Mouse (Mus musculus): ENCODE results near the gene D1Ertd622e. TPM values are rescaled to one million over a fixed set of nuclear protein-coding genes. Genes with fewer than 3 reads are reported as not detected.

Gene D1Ertd622e
- 53.4 and 63.0 TPM in 2 replicates for polyA plus RNA-seq (2015; fragmentation: Nextera tagmentation; extraction: Ambion mirVana)

GRCm38 (mm10) chr1:97661406-97662241 lies at the start of gene D1Ertd622e:
Gene D1Ertd622e, minus strand, starts transcription at chr1:97662074.
- Histone ChIP-seq H3K4me3 (replicated peaks) (peak within 1 kb of the TSS; percentile 91), H3K4me2 (peak within 1 kb of the TSS; percentile 71), H3K9ac (replicated peaks) (peak within 1 kb of the TSS; percentile 96), H3K36me3 (no peaks in the 10 kb centered on the region), H3K4me1 (peaks cover 36% of the 10 kb centered on the region), H3K27ac (replicated peaks) (peak within 1 kb of the TSS; percentile 99), H3K9me3 (replicated peaks) (no peaks in the 10 kb centered on the region), H3K27me3 (replicated peaks) (no peaks in the 10 kb centered on the region)
- ATAC-seq (ENCODE audit: low FRiP score): peak; percentile 94
- WGBS: under 1% methylated on average over 89 of the region's 106 CpGs

- peaks cover 49% of the 10 kb centered on the region for H3K36me3 ChIP-seq
- H3K4me3 ChIP-seq (replicated peaks): no peak overlapping the region
- H3K27ac ChIP-seq (replicated peaks): no peak overlapping the region
- H3K4me2 ChIP-seq: no peak overlapping the region
- WGBS: 81% methylated on average over 3 of the region's 3 CpGs
- H3K9me3 ChIP-seq (replicated peaks): no peaks in the 10 kb centered on the region
- H3K4me1 ChIP-seq: no peaks in the 10 kb centered on the region
- no peak for ATAC-seq (ENCODE audit: low FRiP score)
- no peak overlapping the region for H3K9ac ChIP-seq (replicated peaks)
- H3K27me3 ChIP-seq (replicated peaks): no peaks in the 10 kb centered on the region
Observed at GRCm38 (mm10) chr1:97710520-97710919, 48.6 kb upstream of the D1Ertd622e start.

DNA sequence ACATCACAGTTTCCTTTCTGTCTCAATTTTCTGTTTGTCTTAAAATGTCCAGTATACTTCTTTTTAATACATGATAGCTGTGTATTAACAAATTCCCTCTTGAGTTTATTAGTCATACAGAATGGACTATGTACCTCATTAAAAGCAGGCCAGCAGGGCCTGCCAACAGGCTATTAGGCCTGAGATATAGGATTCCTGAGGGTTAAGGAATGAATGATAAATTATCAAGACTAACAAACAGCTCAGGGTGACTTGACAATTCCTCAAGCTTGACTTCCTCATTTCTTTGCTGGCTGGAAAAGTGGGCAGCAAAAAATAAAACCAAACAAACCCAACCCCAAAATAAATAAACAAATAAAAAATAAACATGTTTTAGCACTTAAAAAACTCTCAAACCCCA lies 43.5 kb upstream of the D1Ertd622e start:
- H3K9ac ChIP-seq (replicated peaks): no peak overlapping the region
- H3K36me3 ChIP-seq: peaks cover 28% of the 10 kb centered on the region
- no peaks in the 10 kb centered on the region for H3K4me1 ChIP-seq
- no peak overlapping the region for H3K4me2 ChIP-seq
- H3K27ac ChIP-seq (replicated peaks): no peak overlapping the region
- H3K9me3 ChIP-seq (replicated peaks): no peaks in the 10 kb centered on the region
- no peak for ATAC-seq (ENCODE audit: low FRiP score)
- no peak overlapping the region for H3K4me3 ChIP-seq (replicated peaks)
- no peaks in the 10 kb centered on the region for H3K27me3 ChIP-seq (replicated peaks)

DNA sequence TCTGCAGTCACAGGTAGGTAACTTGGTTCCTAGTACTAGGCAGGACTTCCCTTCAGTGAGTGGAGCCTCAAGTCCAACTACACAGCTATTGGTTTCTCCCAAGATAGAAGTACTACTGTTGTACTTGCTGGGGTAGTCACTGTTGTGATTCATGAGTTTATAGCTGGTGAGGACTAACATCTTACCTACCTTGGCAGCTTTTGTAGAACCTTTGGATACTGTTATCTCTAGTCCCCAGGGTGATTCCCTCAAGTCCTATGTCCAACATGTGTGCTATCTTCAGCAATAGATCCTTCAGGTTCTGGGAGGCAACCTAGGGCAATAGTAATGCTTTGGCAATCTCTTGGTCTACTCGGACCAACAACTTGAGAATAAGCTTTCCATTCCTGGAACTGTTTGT lies 42.8 kb upstream of the D1Ertd622e start:
- H3K4me3 ChIP-seq (replicated peaks): no peak overlapping the region
- 93% methylated on average over 1 of the region's 1 CpGs for WGBS
- no peak overlapping the region for H3K4me2 ChIP-seq
- no peak overlapping the region for H3K27ac ChIP-seq (replicated peaks)
- no peak for ATAC-seq (ENCODE audit: low FRiP score)
- H3K9me3 ChIP-seq (replicated peaks): no peaks in the 10 kb centered on the region
- H3K36me3 ChIP-seq: peaks cover 23% of the 10 kb centered on the region
- H3K27me3 ChIP-seq (replicated peaks): no peaks in the 10 kb centered on the region
- H3K4me1 ChIP-seq: no peaks in the 10 kb centered on the region
- no peak overlapping the region for H3K9ac ChIP-seq (replicated peaks)

DNA sequence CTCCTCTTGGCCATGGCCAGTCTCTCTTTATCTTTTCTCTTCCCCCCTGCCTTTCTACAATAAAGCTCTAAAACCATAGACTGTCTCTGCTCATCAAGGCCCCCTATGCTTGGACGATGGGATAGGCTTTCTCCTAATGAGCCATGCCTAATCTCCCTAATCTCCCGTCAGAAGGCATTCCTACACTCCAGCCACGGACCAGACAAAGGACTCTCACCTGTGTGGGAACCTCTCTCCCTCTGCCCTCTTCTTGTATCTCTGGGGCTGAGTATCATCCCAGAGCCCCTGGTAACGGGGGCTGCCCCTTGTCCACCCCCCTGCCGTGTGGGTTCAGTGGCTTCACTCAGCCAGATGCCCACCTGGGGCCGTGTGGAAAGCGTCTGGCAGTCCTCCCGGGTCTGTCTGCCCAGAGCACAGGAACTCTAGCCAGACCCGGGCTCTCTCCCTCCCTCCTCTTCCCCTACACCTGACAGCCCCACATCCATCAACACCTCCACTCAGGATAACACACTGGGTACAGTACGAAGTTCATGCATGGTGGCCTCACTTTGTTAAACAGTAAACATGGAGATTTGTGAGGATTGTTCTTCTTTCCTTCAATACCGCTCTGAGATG lies 37.2 kb upstream of the D1Ertd622e start:
- H3K27me3 ChIP-seq (replicated peaks): no peaks in the 10 kb centered on the region
- no peak overlapping the region for H3K4me3 ChIP-seq (replicated peaks)
- peak; percentile 39; the same call in 1 of the 2 replicates for ATAC-seq (ENCODE audit: low FRiP score)
- H3K27ac ChIP-seq (replicated peaks): no peak overlapping the region
- H3K4me2 ChIP-seq: no peak overlapping the region
- H3K36me3 ChIP-seq: no peaks in the 10 kb centered on the region
- no peak overlapping the region for H3K9ac ChIP-seq (replicated peaks)
- 21% methylated on average over 11 of the region's 11 CpGs for WGBS
- 0 out of 2 replicates have a peak, but pooled peaks cover 2% of the 10 kb centered on the region for H3K4me1 ChIP-seq
- H3K9me3 ChIP-seq (replicated peaks): no peaks in the 10 kb centered on the region

- 89% methylated on average over 1 of the region's 1 CpGs for WGBS
- Histone ChIP-seq H3K36me3 (no peaks in the 10 kb centered on the region), H3K9me3 (replicated peaks) (no peaks in the 10 kb centered on the region), H3K9ac (replicated peaks) (no peak overlapping the region), H3K4me3 (replicated peaks) (no peak overlapping the region), H3K4me2 (no peak overlapping the region), H3K4me1 (0 out of 2 replicates have a peak, but pooled peaks cover 2% of the 10 kb centered on the region), H3K27ac (replicated peaks) (no peak overlapping the region), H3K27me3 (replicated peaks) (no peaks in the 10 kb centered on the region)
- no peak for ATAC-seq (ENCODE audit: low FRiP score)
Observed at GRCm38 (mm10) chr1:97697273-97697672, 35.4 kb upstream of the D1Ertd622e start.

DNA sequence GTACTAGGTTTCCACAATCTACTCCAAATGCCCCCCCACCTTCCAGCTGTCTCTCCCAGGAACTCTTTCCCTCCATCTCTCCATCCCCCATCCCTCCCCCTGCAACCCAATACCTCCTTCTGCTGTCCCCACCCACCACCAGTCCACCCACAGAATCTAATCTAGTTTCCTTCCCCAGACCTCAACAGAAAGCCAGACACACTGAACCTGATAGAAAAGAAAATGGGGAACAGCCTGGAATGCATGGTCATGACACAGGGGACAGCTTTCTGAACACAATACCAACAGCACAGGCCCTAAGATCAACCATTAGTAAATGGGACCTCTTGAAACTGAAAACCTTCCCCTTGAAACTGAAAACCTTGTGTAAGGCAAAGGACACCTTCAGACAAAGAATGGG lies 32.0 kb upstream of the D1Ertd622e start:
- no peak overlapping the region for H3K4me3 ChIP-seq (replicated peaks)
- no peaks in the 10 kb centered on the region for H3K4me1 ChIP-seq
- H3K27me3 ChIP-seq (replicated peaks): no peaks in the 10 kb centered on the region
- H3K9ac ChIP-seq (replicated peaks): no peak overlapping the region
- H3K9me3 ChIP-seq (replicated peaks): no peaks in the 10 kb centered on the region
- H3K27ac ChIP-seq (replicated peaks): no peak overlapping the region
- no peaks in the 10 kb centered on the region for H3K36me3 ChIP-seq
- no peak overlapping the region for H3K4me2 ChIP-seq
- no peak for ATAC-seq (ENCODE audit: low FRiP score)

DNA sequence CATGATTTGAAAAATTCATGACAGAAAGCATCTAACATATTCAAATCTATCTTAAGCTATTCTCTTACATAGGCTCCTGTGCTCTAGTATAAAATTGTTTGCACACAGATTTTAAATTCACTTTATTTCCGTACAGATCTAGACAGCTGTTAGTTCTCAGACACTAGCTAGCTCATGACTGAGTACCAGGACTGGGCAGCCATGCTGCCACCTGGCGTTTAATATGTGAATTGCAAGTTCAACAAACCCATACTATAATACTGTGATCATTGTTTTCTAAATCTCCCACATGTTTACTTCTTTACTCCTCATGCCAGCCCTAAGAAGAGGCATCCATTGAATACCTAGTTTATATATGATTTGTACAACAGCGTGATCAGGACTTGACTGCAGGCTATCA lies 26.9 kb upstream of the D1Ertd622e start:
- no peak overlapping the region for H3K4me2 ChIP-seq
- H3K9ac ChIP-seq (replicated peaks): no peak overlapping the region
- no peaks in the 10 kb centered on the region for H3K4me1 ChIP-seq
- no peaks in the 10 kb centered on the region for H3K36me3 ChIP-seq
- ATAC-seq (ENCODE audit: low FRiP score): no peak
- no peaks in the 10 kb centered on the region for H3K27me3 ChIP-seq (replicated peaks)
- H3K4me3 ChIP-seq (replicated peaks): no peak overlapping the region
- no peaks in the 10 kb centered on the region for H3K9me3 ChIP-seq (replicated peaks)
- H3K27ac ChIP-seq (replicated peaks): no peak overlapping the region
- WGBS: 16% methylated on average over 3 of the region's 3 CpGs

DNA sequence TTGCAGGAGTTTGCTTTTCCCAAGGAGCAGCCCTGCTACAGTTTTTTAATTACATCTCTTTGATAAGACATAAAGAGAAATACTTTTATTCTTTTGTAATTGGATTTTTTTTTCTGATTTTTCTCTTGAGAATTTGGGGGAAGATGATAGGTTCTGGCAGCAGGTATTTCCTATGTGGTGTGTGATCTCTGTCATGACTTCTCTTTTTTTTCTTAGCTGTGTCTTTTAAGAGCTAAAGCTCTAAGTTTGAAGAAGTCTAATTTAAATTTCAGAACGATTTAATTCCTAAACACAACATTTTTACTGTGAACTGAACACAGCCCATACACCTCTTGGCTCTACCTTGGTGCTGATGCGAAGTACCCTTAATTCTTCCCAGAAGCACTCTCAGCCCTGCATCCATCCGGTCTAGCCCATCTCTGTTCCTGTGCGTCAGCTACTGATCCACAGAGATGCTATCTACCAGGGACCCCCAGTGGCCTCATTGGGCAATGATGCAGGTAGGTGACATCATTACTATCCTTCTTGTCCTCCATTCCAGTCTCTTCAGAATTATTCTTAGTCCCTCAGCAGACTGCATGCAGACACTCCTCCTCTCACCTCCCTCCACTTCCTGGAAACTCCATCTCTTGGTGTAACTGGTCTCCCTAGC lies 14.8 kb upstream of the D1Ertd622e start:
- Histone ChIP-seq H3K4me2 (no peak overlapping the region), H3K4me1 (no peaks in the 10 kb centered on the region), H3K9ac (replicated peaks) (no peak overlapping the region), H3K27me3 (replicated peaks) (no peaks in the 10 kb centered on the region), H3K9me3 (replicated peaks) (no peaks in the 10 kb centered on the region), H3K4me3 (replicated peaks) (no peak overlapping the region), H3K36me3 (no peaks in the 10 kb centered on the region), H3K27ac (replicated peaks) (no peak overlapping the region)
- ATAC-seq (ENCODE audit: low FRiP score): no peak
- WGBS: 77% methylated on average over 4 of the region's 4 CpGs

DNA sequence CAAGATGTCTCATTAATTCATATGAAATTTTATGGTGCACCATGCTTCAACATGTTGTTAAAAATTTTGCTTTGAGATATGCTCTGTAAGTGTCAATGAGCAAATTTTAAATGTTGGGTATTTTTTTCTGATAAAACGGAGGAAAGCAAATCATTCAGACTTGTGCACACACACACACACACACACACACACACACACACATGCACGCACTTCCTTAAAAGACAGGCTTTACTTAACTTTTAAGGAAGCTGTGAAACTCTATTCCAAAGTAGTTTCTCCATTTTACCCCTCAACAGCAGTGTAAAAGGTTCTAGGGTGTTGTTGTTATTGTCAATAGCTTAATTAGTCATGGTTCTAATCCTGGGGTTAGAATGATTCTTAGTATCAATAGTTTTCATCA lies 14.2 kb upstream of the D1Ertd622e start:
- Histone ChIP-seq H3K4me1 (no peaks in the 10 kb centered on the region), H3K4me2 (no peak overlapping the region), H3K27ac (replicated peaks) (no peak overlapping the region), H3K27me3 (replicated peaks) (no peaks in the 10 kb centered on the region), H3K4me3 (replicated peaks) (no peak overlapping the region), H3K36me3 (no peaks in the 10 kb centered on the region), H3K9me3 (replicated peaks) (no peaks in the 10 kb centered on the region), H3K9ac (replicated peaks) (no peak overlapping the region)
- no peak for ATAC-seq (ENCODE audit: low FRiP score)
- 61% methylated on average over 2 of the region's 2 CpGs for WGBS

- Histone ChIP-seq H3K36me3 (no peaks in the 10 kb centered on the region), H3K9me3 (replicated peaks) (no peaks in the 10 kb centered on the region), H3K27me3 (replicated peaks) (no peaks in the 10 kb centered on the region), H3K4me3 (replicated peaks) (no peak overlapping the region), H3K4me1 (no peaks in the 10 kb centered on the region), H3K27ac (replicated peaks) (no peak overlapping the region), H3K4me2 (no peak overlapping the region), H3K9ac (replicated peaks) (no peak overlapping the region)
- WGBS: 82% methylated on average over 2 of the region's 2 CpGs
- no peak for ATAC-seq (ENCODE audit: low FRiP score)
Observed at GRCm38 (mm10) chr1:97672849-97673248, 11.0 kb upstream of the D1Ertd622e start.

GRCm38 (mm10) chr1:97667288-97667687 lies 5.4 kb upstream of the D1Ertd622e start:
- Histone ChIP-seq H3K4me1 (peaks cover 4% of the 10 kb centered on the region), H3K9ac (replicated peaks) (no peak overlapping the region), H3K27ac (replicated peaks) (no peak overlapping the region), H3K4me3 (replicated peaks) (no peak overlapping the region), H3K4me2 (no peak overlapping the region), H3K27me3 (replicated peaks) (no peaks in the 10 kb centered on the region), H3K9me3 (replicated peaks) (no peaks in the 10 kb centered on the region), H3K36me3 (no peaks in the 10 kb centered on the region)
- WGBS: 100% methylated on average over 1 of the region's 1 CpGs
- no peak for ATAC-seq (ENCODE audit: low FRiP score)

All from neural tube, embryonic 15.5 days (tissue).